Mouse (Mus musculus) adrenal gland, postnatal 14 days (tissue): Measurements from ENCODE around the gene Tspan4. TPM values are rescaled to one million over a fixed set of nuclear protein-coding genes. Genes with fewer than 3 reads are reported as not detected.

ENCODE experiments used
- DNase-seq: peaks from one replicate; pipeline ENCODE4 v3.0.0; 2021; ENCODE audit warnings: mixed read lengths
- total RNA-seq: library from RNA; stranded (reverse); gene quantifications from 2 replicates; pipeline ENCODE4 v1.2.3, GENCODE M21; 2021

The Tspan4 gene
- total RNA-seq, 1 experiment from 2014 or later = 49.4 TPM

- peak; percentile 33 for DNase-seq
Observed at GRCm38 (mm10) chr7:141460391-141461113, 14.5 kb upstream of the Tspan4 start, which contains the start of gene Cracr2b. TSS of gene Cracr2b (plus strand) at chr7:141461094.

GRCm38 (mm10) chr7:141461521-141462332, 13.3 kb upstream of the Tspan4 start:
- peak; percentile 64 for DNase-seq

GRCm38 (mm10) chr7:141462333-141462821, 12.7 kb upstream of the Tspan4 start:
- peak; percentile 67 for DNase-seq

GRCm38 (mm10) chr7:141463824-141464602, 11.0 kb upstream of the Tspan4 start:
- peak; percentile 71 for DNase-seq

- DNase-seq = peak; percentile 43
Observed at GRCm38 (mm10) chr7:141464603-141465201, 10.3 kb upstream of the Tspan4 start.

GRCm38 (mm10) chr7:141465388-141466044, 9.5 kb upstream of the Tspan4 start:
- DNase-seq = no peak

GRCm38 (mm10) chr7:141466045-141466394, 9.0 kb upstream of the Tspan4 start:
- peak; percentile 65 for DNase-seq

- no peak for DNase-seq
Observed at GRCm38 (mm10) chr7:141466607-141467148, 8.4 kb upstream of the Tspan4 start.

GRCm38 (mm10) chr7:141467230-141468030, 7.6 kb upstream of the Tspan4 start, which contains the start of gene Cd151:
TSS of gene Cd151 (plus strand) at chr7:141467392.
- peak; percentile 95 for DNase-seq

GRCm38 (mm10) chr7:141468164-141468521, 6.9 kb upstream of the Tspan4 start:
- DNase-seq = peak; percentile 72

GRCm38 (mm10) chr7:141468522-141469211, 6.4 kb upstream of the Tspan4 start:
- DNase-seq = peak; percentile 88

GRCm38 (mm10) chr7:141469352-141469751, 5.7 kb upstream of the Tspan4 start:
- DNase-seq = no peak

GRCm38 (mm10) chr7:141469901-141470636, 5.0 kb upstream of the Tspan4 start:
- no peak for DNase-seq

- DNase-seq = no peak
Observed at GRCm38 (mm10) chr7:141470637-141470944, 4.4 kb upstream of the Tspan4 start.

- no peak for DNase-seq
Observed at GRCm38 (mm10) chr7:141471236-141471635, 3.8 kb upstream of the Tspan4 start.

GRCm38 (mm10) chr7:141472226-141472625, 2.8 kb upstream of the Tspan4 start:
- peak; percentile 68 for DNase-seq

- DNase-seq = no peak
Observed at GRCm38 (mm10) chr7:141472763-141473162, 2.3 kb upstream of the Tspan4 start.

GRCm38 (mm10) chr7:141474160-141474559, 880 bp upstream of the Tspan4 start:
- no peak for DNase-seq

- DNase-seq = no peak
Observed at GRCm38 (mm10) chr7:141475805-141476158, 742 bp downstream of the Tspan4 start.
